Mouse (Mus musculus) lung, adult 18-20 months (tissue): ENCODE results near the gene Spg7.

ENCODE experiments used
- DNase-seq, 2 experiments: peaks; one replicate each; pipeline ENCODE4 v3.0.0; 2022; ENCODE audit warnings: mixed read lengths in 2 of 2

Spg7 gene

GRCm38 (mm10) chr8:123135806-123136205, 73.1 kb downstream of the Spg7 start:
- DNase-seq: no peak

GRCm38 (mm10) chr8:123136287-123136686, 73.5 kb downstream of the Spg7 start:
- DNase-seq: no peak

- DNase-seq: no peak
These were observed 74.9 kb downstream of the Spg7 start for GRCm38 (mm10) chr8:123137645-123138077.

GRCm38 (mm10) chr8:123138741-123139140, 76.0 kb downstream of the Spg7 start:
- no peak for DNase-seq

GRCm38 (mm10) chr8:123141741-123142462, 79.2 kb downstream of the Spg7 start:
- peak; percentile 60 to 83 for DNase-seq

- DNase-seq: peak; percentile 31 to 55
These were observed 82.5 kb downstream of the Spg7 start for GRCm38 (mm10) chr8:123145279-123145678.

GRCm38 (mm10) chr8:123146390-123146789, 83.6 kb downstream of the Spg7 start:
- peak in 1 of 2 experiments; percentile 34 for DNase-seq
